Mouse (Mus musculus): ENCODE results near the gene Chst2. TPM values are rescaled to one million over a fixed set of nuclear protein-coding genes. Genes with fewer than 3 reads are reported as not detected.

The Chst2 gene
- polyA plus RNA-seq, 1 experiment = 16.8 TPM

- 93% methylated on average over 5 of the region's 5 CpGs for WGBS
- DNase-seq = no peak
Measured at GRCm38 (mm10) chr9:95353829-95354391, 52.6 kb downstream of the Chst2 start.

GRCm38 (mm10) chr9:95351968-95352367, 54.6 kb downstream of the Chst2 start:
- DNase-seq = no peak
- Histone ChIP-seq H3K4me1 (ENCODE audit: control insufficient read depth, insufficient read depth, low read length) (no peaks in the 10 kb centered on the region), H3K27me3 (ENCODE audit: control insufficient read depth, insufficient read depth, low read length) (no peaks in the 10 kb centered on the region), H3K27ac (ENCODE audit: insufficient read depth, low read length) (no peak overlapping the region), H3K4me3 (replicated peaks; ENCODE audit: insufficient read depth, low read depth, low read length) (no peak overlapping the region)
- 66% methylated on average over 2 of the region's 2 CpGs for WGBS
- no peak for TF ChIP-seq CTCF (IDR thresholded peaks at IDR 0.05; ENCODE audit: borderline replicate concordance, insufficient read depth, low read depth, low read length)
- TF ChIP-seq POLR2A (IDR thresholded peaks at IDR 0.05; ENCODE audit: borderline replicate concordance, insufficient read depth, low read length) = no peak

More at GRCm38 (mm10) chr9:95353829-95354391, 52.6 kb downstream of the Chst2 start:
- TF ChIP-seq POLR2A (IDR thresholded peaks at IDR 0.05; ENCODE audit: borderline replicate concordance, insufficient read depth, low read length) = no peak
- TF ChIP-seq CTCF (IDR thresholded peaks at IDR 0.05; ENCODE audit: borderline replicate concordance, insufficient read depth, low read depth, low read length) = no peak
- no peaks in the 10 kb centered on the region for H3K27me3 ChIP-seq (ENCODE audit: control insufficient read depth, insufficient read depth, low read length)
- H3K27ac ChIP-seq (ENCODE audit: insufficient read depth, low read length) = no peak overlapping the region
- no peaks in the 10 kb centered on the region for H3K4me1 ChIP-seq (ENCODE audit: control insufficient read depth, insufficient read depth, low read length)
- H3K4me3 ChIP-seq (replicated peaks; ENCODE audit: insufficient read depth, low read depth, low read length) = no peak overlapping the region

GRCm38 (mm10) chr9:95350550-95350949, 56.0 kb downstream of the Chst2 start:
- no peaks in the 10 kb centered on the region for H3K4me1 ChIP-seq (ENCODE audit: control insufficient read depth, insufficient read depth, low read length)
- TF ChIP-seq POLR2A (IDR thresholded peaks at IDR 0.05; ENCODE audit: borderline replicate concordance, insufficient read depth, low read length) (no peak), CTCF (IDR thresholded peaks at IDR 0.05; ENCODE audit: borderline replicate concordance, insufficient read depth, low read depth, low read length) (no peak)
- 80% methylated on average over 4 of the region's 4 CpGs for WGBS
- DNase-seq = no peak
- no peak overlapping the region for H3K4me3 ChIP-seq (replicated peaks; ENCODE audit: insufficient read depth, low read depth, low read length)
- H3K27ac ChIP-seq (ENCODE audit: insufficient read depth, low read length) = no peak overlapping the region
- H3K27me3 ChIP-seq (ENCODE audit: control insufficient read depth, insufficient read depth, low read length) = no peaks in the 10 kb centered on the region

Other genes with a start within 250 kb of the Chst2 start
- 28.4 and 30.8 TPM in 2 replicates for gene U2surp, start 105.3 kb upstream of the Chst2 start, polyA plus RNA-seq (2012; rRNA removed)
- 18.5 and 19.8 TPM in 2 replicates for gene Paqr9, start 152.9 kb upstream of the Chst2 start, polyA plus RNA-seq (2012; rRNA removed)
- gene Pcolce2, start 230.9 kb upstream of the Chst2 start, polyA plus RNA-seq (2012; rRNA removed) = 3.4 and 4.5 TPM in 2 replicates